Mouse (Mus musculus) layer of hippocampus, adult 2 months (tissue): ENCODE results near the gene Cemip2. TPM values are rescaled to one million over a fixed set of nuclear protein-coding genes. Genes with fewer than 3 reads are reported as not detected.

Experiments used
- DNase-seq, 2 experiments: peaks; one replicate each; pipeline ENCODE4 v3.0.0; 2022; ENCODE audit warnings: low spot score in 2 of 2
- H3K27ac ChIP-seq: fragments of 200-600 bp; 2 replicates; pipeline ENCODE4 v1.8.1; 2022
- H3K4me3 ChIP-seq: fragments of 200-600 bp; 2 replicates; pipeline ENCODE4 v1.8.1; 2022; ENCODE audit warnings: mild to moderate bottlenecking
- CTCF ChIP-seq: fragments of 200-600 bp; conservative IDR thresholded peaks from 2 replicates; pipeline ENCODE4 v1.8.1; 2022; ENCODE audit warnings: antibody characterized with exemption, mild to moderate bottlenecking, moderate library complexity
- total RNA-seq, 2 experiments: library from RNA; stranded (reverse); gene quantifications; 2 replicates each; pipeline ENCODE4 v1.2.3; 2021

Gene Cemip2
- total RNA-seq, 2 experiments from 2014 or later, result 13.3 TPM

DNA sequence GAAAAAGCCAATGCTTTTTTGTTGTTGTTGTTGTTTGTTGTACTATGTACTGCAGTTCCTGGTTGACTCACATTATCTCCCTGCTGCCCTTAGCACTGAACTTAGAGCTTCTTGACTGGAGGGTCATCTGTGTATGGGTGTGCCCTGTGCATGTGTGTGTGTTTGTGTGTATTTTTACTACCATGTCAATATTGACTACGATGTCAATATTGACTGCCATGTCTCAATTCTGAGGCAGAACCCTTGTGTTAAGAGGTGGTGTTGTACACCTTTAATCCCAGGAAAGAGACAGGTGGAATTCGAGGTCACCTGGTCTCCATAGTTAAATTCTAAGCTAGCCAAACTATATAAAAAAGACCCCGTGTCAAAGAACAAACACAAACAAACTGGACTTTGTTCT is 5.6 kb downstream of the Cemip2 start:
- no peak overlapping the region for H3K27ac ChIP-seq
- no peak for TF ChIP-seq CTCF

DNA sequence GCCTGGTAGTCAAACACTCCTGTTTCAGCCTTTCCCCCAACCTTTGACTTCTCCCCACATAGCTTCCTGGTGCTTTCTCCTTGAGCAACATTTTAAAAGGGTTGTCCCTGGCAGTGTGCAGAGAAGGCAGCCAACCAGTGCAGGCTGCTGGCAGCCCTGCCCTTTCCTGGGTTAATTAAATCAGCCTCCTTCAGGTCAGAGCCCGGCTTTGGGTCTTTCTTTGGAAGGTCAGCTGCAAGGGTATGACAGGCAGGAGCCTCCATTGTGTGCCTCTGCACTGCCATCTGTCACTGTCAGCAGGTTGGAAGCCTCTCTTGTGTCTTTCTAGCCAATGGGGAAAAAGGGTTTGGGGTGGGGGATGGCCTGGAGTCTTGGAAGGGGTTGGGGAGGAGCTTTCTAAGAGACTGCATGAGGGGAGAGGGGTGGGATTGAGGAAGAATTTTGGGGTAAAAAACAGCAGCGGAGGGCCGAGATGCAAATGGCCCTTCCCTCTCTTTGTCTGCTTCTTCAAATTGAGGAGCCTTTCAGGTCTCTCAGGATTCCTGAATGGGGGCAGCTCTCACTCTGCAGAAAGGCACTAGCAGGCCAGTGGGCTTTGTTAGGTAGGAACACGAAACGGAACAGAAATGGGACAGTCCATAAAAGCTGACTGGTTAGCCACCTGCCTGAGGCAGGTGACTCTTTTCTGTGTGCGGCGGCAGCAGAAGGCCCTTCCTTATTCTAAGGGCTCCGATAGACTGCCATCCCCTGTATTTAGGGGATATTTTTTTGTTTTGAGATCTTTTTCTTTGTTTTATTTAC is 6.4 kb downstream of the Cemip2 start:
- H3K4me3 ChIP-seq, result no peak overlapping the region
- H3K27ac ChIP-seq, result 0 out of 2 replicates have a peak overlapping the region, but pooled peaks have one; percentile 2
- TF ChIP-seq CTCF, result no peak
- no peak for DNase-seq

More for the DNA sequence above, 5.6 kb downstream of the Cemip2 start:
- no peak for DNase-seq
- H3K4me3 ChIP-seq, result no peak overlapping the region

GRCm38 (mm10) chr19:21785132-21785528 is 7.0 kb downstream of the Cemip2 start:
- DNase-seq, result no peak
- no peak for TF ChIP-seq CTCF
- H3K4me3 ChIP-seq, result no peak overlapping the region
- H3K27ac ChIP-seq, result 0 out of 2 replicates have a peak overlapping the region, but pooled peaks have one; percentile 2

DNA sequence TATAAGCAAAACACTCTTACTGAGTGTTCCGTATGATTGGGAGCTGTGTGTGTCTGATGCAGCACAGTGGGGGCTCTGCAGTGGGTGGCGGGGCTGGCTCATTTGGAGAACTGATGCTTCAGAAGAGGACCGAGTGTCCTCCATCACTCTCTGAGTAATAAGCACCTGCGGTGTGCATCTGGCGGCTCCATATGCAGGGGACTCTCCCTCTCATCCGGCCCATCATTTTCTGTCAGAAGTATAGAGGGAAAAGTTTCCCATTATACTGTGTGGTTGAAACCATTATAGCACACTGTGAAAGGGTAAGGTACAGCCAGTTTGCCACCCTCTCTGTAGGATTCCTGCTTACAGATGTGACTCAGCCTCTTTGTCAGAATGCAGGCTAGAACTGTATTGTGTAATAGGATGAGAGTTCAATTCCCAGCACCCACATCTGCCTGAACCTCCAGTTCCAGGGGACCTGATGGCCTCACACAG is 8.9 kb downstream of the Cemip2 start:
- Histone ChIP-seq H3K4me3 (0 out of 2 replicates have a peak overlapping the region, but pooled peaks have one; percentile 3), H3K27ac (peak overlapping the region; percentile 74)
- no peak for TF ChIP-seq CTCF
- DNase-seq, result peak in 1 of 2 experiments; percentile 51

DNA sequence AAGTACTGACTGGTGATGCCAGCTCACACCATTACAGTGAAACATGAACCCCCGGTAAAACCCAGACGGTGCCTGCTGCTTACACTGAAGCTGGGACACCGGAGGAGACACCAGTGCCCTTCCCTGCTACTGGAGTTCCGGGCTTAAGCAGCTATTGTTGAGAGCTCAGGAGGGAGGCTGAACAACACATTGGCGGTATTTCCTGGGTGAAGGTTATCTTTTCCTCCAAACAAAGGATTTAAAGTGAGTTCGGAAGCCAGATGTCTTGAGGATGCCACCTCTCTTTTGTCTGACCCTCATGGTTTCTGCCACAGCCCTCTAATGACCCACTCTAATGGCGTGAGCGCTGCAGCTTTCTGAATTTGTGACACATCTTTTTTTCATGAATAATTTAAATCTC is 10.9 kb downstream of the Cemip2 start:
- no peak overlapping the region for H3K4me3 ChIP-seq

DNA sequence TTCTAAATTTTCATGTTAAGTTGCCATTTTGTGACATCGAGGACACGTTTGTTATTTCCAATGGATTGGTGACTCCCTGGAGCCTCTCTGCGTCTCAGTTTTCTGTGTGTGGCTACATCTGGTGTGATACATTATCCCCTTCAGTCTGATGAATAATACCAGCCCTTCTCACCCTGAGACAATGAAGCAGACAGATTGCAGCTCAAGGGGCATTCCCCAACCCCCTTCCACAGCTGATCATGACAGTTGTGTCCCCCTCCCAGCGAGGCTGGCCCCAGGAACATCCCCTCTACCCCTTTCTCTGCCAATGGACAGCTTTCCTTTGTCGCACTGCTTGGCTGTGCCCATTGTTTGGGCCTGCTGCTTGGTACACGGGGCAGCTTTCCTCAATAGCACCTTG is 11.5 kb downstream of the Cemip2 start:
- Histone ChIP-seq H3K4me3 (no peak overlapping the region), H3K27ac (no peak overlapping the region)
- TF ChIP-seq CTCF, result no peak
- DNase-seq, result no peak

More for the DNA sequence above, 10.9 kb downstream of the Cemip2 start:
- DNase-seq, result no peak
- H3K27ac ChIP-seq, result no peak overlapping the region
- no peak for TF ChIP-seq CTCF

DNA sequence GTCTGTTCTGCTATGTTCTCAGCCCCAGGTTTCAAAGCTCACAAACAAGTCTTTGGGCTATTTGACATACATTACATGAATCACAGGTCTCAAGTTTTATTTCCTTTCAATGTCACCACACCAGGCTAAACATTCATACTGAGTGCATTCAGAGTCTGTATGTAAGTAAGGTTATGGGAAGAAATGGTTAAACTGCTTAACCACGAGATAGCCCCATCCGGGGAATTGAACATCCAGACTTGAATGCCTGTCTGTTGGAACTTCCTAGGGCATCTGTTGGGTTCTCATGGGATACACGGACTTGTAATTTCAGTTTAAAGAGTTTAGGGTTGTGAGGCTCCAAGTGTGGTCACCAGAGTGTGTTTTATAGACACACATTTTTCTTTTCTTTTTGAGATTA is 13.2 kb downstream of the Cemip2 start:
- H3K27ac ChIP-seq, result no peak overlapping the region
- no peak overlapping the region for H3K4me3 ChIP-seq
- no peak for TF ChIP-seq CTCF
- no peak for DNase-seq

DNA sequence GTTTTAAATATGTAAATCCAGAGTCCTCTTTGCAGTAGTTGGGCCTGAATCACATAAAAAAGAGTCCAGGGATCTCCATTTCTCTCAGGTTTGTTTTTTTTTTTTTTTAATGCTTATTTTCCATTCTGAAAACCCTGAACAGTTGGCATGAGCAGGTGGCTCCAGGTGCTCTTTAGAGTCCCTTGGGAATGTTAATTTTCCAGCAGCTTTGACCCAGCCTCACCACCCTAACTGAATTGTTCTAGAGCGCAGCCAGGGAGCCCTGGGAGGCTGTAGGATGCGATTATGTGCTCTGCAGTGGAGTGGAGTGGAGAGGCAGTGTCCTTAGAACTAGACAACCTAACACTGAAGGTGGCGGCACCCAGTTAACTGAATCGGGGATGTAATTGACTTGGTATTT is 13.7 kb downstream of the Cemip2 start:
- H3K27ac ChIP-seq, result no peak overlapping the region
- TF ChIP-seq CTCF, result no peak
- DNase-seq, result no peak
- H3K4me3 ChIP-seq, result no peak overlapping the region

GRCm38 (mm10) chr19:21792587-21793175 is 14.5 kb downstream of the Cemip2 start:
- no peak overlapping the region for H3K27ac ChIP-seq
- H3K4me3 ChIP-seq, result no peak overlapping the region
- DNase-seq, result no peak
- TF ChIP-seq CTCF, result no peak

DNA sequence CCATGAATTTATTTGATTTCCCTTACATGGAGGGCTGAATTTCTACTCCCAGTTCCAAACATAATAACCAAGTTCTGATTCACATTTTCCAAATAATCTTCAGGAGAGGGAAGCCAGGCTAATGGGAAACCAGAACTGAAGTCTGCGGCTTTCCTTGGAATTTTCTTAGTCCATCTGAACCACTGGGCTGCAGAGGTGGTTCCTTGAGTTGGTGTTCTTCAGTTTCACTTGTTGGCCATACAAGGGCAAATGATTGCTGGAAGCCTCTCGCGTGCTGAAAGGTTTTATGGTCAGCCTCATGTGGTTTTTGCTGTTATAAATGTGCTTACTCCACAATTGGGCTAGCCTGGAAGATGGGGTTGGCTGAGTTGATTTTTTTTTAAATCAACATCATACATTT is 16.4 kb downstream of the Cemip2 start:
- no peak for TF ChIP-seq CTCF
- no peak overlapping the region for H3K4me3 ChIP-seq

GRCm38 (mm10) chr19:21796333-21796732 is 18.2 kb downstream of the Cemip2 start:
- no peak overlapping the region for H3K27ac ChIP-seq
- no peak for TF ChIP-seq CTCF
- no peak for DNase-seq

More for the DNA sequence above, 16.4 kb downstream of the Cemip2 start:
- H3K27ac ChIP-seq, result no peak overlapping the region
- DNase-seq, result no peak

DNA sequence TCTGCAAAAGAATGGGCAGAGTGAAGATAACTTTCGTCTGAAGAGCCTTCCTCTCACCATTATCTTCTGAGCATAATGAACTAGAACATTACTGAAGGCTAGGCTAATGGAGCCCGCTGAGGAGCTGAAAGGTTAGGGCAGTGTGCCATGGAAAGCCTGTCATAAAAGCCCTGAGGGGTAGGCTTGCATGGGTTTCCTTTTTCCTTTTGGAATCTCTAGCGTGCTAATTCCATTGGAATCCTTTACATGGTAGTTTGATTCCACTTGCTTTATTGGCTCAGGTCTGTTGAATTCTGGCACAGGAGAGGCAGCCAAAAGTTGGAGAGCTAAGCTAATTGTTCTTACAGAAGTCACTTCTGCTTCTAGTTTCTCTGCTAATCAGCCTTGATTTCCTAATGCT is 20.6 kb downstream of the Cemip2 start:
- no peak for DNase-seq
- Histone ChIP-seq H3K27ac (peak overlapping the region; percentile 39; the same call in 1 of the 2 replicates), H3K4me3 (no peak overlapping the region)
- no peak for TF ChIP-seq CTCF

More at GRCm38 (mm10) chr19:21796333-21796732, 18.2 kb downstream of the Cemip2 start:
- no peak overlapping the region for H3K4me3 ChIP-seq
